Mouse (Mus musculus): ENCODE data around the gene Ptrh2.
"Not testable (repeated sequence)": the region's sequence is repeated elsewhere in the genome, so short reads cannot be mapped to it uniquely, and the experiment has no call there.

Ptrh2 gene

GRCm38 (mm10) chr11:86734241-86734939, 50.6 kb downstream of the Ptrh2 start:
- no peak for DNase-seq (ENCODE audit: low spot score in 2 of 2)

- no peak for DNase-seq (ENCODE audit: low spot score in 2 of 2)
Measured at GRCm38 (mm10) chr11:86734993-86735392, 51.2 kb downstream of the Ptrh2 start.

- no peak for DNase-seq (ENCODE audit: low spot score in 2 of 2)
Measured at GRCm38 (mm10) chr11:86737301-86738000, 53.7 kb downstream of the Ptrh2 start.

DNA sequence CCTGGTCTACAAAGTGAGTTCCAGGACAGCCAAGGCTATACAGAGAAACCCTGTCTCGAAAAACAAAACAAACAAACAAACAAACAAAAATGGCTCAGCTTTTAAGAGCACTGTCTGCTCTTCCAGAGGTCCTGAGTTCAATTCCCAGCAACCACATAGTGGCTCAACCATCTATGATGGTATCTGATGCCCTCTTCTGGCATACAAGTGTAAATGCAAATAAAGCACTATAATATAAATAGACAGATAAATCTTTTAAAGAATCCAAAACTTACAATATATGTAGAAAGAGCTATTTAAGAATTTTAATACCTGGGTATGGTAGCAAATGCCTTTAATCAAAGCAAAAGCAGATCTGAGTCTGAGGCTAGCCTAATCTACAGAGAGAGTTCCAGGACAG, 54.5 kb downstream of the Ptrh2 start:
- not testable (repeated sequence) for DNase-seq (ENCODE audit: low spot score in 2 of 2)

DNA sequence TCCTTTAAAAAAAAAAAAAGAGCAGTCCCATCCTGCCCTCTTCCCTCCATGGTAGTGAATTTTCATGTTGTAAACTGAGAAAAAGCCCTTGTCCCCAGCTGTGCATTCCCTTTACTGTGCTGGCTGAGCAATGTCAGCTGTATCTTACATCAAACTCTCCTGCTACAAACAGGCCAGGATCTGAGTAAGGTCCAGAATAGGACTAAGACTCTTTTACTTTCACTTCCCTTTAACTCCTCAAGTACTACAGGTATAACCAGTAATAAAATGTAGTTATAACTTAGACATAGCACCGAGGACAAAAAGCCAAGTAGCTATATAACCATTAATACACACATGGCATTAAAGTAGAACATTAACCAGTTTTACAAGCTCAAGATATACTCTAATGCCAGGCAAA, 55.2 kb downstream of the Ptrh2 start:
- DNase-seq (ENCODE audit: low spot score in 2 of 2), result no peak

- DNase-seq (ENCODE audit: low spot score in 2 of 2), result no peak
Measured at GRCm38 (mm10) chr11:86739470-86739869, 55.7 kb downstream of the Ptrh2 start.

GRCm38 (mm10) chr11:86741505-86741904, 57.7 kb downstream of the Ptrh2 start:
- no peak for DNase-seq (ENCODE audit: low spot score in 2 of 2)

Data from frontal cortex, postnatal 14 days (tissue).